Mouse (Mus musculus) liver, embryonic 14.5 days (tissue): ENCODE results near the gene Dnajc24.

Source experiments
- CTCF ChIP-seq: IDR thresholded peaks from 2 replicates; pipeline ENCODE4 v1.5.1; 2016; ENCODE audit warnings: antibody characterized with exemption, low read depth, control low read depth
- EP300 ChIP-seq: IDR thresholded peaks from 2 replicates; pipeline ENCODE4 v1.6.1; 2016; ENCODE audit warnings: antibody characterized with exemption, low read depth

GRCm38 (mm10) chr2:105978065-105978464, 25.3 kb downstream of the Dnajc24 start:
- TF ChIP-seq EP300 (no peak), CTCF (no peak)
